Mouse (Mus musculus): ENCODE measurements around the gene Srl. TPM values are rescaled to one million over a fixed set of nuclear protein-coding genes. Genes with fewer than 3 reads are reported as not detected.
A peak's percentile ranks its signal among the peaks of the same experiment; 100 is the strongest.
"Not testable (repeated sequence)": the region's sequence is repeated elsewhere in the genome, so short reads cannot be mapped to it uniquely, and the experiment has no call there.

Gene Srl
- 1,000 to 10,000 TPM; 1,004 to 1,109 TPM for total RNA-seq (2021)

DNA sequence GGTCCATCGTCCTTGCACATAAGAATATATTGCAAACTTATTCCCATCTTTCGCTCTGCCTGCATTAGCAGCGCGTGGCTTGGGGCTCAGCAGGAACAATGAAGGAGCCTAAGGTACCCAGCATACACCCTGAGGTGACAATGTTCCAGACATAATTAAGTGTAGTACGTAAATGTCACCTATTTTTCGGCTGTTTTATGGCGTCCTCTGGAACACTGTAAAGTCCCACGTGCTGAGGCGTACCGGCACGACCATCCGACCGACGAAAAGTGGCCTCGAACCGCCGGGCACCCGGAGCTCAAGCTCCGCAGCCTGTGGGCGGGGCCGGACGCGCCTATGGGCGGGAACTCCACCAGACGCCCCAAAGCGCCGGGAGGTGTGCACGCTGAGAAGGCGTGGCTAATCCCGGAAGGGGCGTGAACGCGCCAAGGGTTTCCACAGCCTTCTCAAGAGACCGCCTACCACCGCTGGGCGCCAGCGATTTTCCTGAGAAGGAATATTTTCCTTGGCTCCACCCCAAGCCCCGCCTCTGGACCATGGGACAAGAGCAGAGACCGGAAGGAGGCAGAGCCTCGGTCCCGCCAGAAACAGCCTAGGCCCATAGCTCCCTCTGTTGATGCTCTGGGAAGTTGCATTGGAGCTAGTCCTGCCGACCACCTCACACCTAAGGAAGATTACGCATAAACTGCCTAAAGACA lies at the start of gene Srl:
TSS of gene Srl (minus strand) at position 316 of the 698 bp plus-strand sequence.
- intact Hi-C loops (cut with DNase I), result loop anchor here (1.0 to 5.0 kb wide), 3 partner anchors 53 to 225 kb away; partner anchors contain the start of gene Adcy9
- DNase-seq (ENCODE audit: low spot score), result peak; percentile 100

DNA sequence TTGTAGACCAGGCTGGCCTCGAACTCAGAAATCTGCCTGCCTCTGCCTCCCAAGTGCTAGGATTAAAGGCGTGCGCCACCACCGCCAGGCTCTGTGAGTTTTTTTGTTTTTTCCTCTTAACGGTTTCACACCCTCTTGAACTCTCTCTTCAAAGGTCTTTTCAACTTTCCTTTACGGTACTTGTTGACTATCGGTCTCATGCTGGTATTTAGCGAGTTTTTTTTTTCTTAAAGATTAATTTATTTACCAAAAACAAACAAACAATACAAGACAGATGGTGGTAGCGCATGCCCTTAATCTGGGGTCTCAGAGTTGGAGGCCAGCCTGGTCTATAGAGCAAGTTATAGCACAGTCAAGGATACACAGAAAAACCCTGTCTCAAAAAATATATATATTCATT lies 48.6 kb upstream of the Srl start:
- intact Hi-C loops (cut with DNase I), result no loop called here
- DNase-seq (ENCODE audit: low spot score), result no peak

DNA sequence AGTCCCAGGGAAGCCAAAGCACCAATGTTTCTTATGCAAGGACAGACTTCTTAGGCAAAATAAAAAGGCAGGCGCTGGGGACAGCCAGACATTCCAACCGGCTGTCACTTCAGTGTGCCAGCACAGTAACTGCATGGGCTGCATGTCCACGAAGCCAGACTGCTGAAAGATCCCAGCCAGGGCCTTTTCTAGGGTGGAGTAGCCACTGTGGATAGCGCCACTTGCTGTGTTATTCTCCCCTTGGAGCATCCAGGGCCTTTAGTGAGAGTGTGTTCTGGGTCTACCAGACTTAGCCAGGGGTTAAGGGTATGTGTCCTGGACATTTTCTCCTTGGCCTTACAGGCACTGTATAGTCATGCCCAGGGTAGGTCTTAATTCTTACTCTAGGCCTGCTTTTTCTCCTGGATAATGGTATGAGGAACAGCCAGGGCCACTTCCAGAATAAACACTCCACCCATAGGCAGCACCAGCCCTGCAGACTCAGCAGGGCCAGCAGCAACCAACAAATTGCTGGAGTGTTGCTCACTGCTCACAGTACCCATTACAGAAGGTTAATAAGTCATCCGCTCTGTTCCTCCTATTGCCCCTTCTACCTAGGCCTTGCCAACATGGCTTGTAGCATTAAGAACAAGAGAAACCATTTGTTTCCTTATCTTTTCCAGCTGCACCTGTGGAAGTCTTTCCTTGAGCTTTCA lies 46.0 kb upstream of the Srl start:
- intact Hi-C loops (cut with DNase I), result loop anchor here (2.0 kb wide), 1 partner anchor 27 kb away; no protein-coding TSS in a partner anchor
- no peak for DNase-seq (ENCODE audit: low spot score)

DNA sequence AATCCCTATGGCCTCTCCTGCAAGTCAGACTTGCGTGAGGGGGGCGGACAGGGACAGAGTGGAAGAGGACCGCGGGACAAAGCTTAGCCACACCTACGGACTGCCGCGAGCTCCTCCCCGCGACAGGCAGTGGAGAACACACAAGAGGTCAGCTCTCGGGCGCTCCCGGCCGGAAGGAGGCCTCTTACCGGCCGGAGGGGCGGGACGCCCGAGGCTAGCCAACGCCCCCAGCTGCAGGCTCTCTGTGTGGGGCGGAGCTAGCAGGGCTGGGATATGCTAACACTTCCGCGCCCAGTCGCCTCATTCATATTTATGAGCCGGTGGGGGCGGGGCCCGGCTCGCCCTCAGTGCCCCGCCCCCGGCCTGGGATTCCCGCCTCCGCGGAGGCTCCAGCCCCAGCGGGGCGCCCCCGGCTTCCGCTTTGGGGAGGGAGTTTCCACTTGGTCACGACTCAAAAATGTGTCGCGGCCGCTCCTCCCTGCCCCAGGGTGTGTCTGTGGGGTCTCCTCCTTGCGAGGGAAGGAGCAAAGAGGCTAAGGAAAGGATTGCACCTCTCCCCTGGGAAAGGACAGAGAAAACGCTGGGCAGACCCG lies 45.0 kb upstream of the Srl start:
- intact Hi-C loops (cut with DNase I), result loop anchor here (2.0 kb wide), 1 partner anchor 26 kb away; no protein-coding TSS in a partner anchor
- peak; percentile 98 for DNase-seq (ENCODE audit: low spot score)

DNA sequence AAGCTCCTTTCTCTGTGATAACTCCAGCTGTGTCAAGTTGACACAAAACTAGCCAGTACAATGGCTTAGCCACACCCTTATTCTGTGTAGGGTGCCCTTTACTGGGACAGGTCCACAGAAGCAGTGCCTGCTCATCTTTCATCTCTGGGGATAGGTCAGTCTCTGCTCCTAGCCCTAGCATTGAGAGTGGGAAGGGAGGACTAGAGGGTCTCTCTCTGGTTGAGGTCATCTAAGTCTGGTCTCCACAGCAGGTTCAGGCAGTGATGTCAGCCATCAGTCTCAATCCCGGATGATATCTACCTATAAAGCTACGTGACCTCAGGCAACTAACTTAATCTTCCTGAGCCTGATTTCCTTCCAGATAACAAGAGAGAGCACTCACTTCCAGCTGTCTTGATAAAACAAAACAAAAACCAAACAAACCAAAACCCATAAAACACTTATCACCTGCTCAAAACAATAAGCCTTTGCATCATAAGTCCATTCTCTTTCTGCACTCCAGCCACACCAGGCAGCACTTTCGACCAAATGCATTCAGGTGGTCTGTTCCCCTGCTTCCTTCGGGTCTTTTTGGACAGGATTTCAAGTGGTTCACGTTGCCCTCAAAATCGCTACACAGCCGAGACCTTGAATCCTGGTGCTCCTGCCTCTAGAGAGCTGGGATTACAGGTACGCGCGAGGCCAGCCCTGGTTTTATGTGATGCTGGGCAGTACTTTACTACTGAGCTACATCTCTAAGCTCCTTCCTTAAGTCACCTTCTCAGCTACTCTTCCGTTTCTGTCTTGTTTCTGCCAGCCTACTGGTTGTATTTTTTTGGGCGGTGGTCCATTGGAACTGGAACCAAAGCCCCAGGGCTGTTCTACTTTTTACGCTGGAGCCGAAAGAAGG lies 44.3 kb upstream of the Srl start:
- intact Hi-C loops (cut with DNase I), result loop anchor here (2.0 kb wide), 1 partner anchor 25 kb away; no protein-coding TSS in a partner anchor
- no peak for DNase-seq (ENCODE audit: low spot score)

DNA sequence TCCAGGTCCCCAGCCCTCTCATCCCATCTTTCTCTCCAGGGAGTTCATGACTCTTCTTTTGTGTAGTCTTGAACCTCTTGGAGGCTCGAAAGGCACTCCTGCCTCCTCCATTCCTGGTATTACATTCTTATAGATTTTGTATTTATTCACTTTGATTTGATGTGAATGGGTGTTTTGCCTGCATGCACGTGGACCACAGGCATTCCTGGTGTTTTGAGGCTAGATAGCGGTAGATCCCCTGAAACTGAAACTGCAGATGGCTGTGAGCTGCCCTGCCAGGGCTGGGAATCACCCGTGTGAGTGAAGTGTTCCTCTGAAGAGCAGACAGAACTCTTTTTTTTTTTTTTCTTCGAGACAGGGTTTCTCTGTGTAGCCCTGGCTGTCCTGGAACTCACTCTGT lies 42.8 kb upstream of the Srl start:
- DNase-seq (ENCODE audit: low spot score), result no peak
- intact Hi-C loops (cut with DNase I), result no loop called here

DNA sequence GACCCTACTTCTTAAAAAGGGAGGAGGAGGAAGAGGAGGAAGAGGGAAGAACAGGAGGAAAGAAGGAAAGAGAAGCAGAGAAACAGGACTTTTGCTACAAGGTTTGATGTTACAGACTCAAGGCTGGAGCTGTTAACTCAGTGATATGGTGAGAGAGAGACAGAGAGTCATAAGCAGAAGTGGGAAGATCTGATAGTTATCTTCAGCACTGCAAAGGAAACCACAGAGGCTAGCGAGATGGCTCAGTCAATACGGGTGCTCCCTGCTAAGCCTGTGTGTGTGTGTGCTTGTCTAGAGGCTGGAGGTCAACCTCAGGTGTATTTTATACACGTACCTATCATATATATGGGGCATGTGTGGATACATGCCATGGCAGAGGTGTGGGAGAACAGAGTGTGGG lies 42.2 kb upstream of the Srl start:
- intact Hi-C loops (cut with DNase I), result no loop called here
- DNase-seq (ENCODE audit: low spot score), result no peak

DNA sequence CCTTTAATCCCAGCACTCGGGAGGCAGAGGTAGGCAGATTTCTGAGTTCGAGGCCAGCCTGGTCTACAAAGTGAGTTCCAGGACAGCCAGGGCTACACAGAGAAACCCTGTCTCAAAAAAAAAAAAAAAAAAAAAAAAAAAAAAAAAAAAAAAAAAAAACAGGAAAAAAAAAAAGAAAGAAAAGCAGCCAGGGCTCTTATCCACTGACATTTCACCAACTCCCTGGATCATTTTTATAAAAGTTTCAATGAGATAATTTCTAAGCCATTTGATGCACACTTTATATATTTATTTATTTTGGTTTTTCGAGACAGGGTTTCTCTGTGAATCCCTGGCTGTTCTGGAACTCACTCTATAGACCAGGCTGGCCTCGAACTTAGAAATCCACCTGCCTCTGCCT lies 39.6 kb upstream of the Srl start:
- intact Hi-C loops (cut with DNase I); DNase-seq (ENCODE audit: low spot score): not testable (repeated sequence)

DNA sequence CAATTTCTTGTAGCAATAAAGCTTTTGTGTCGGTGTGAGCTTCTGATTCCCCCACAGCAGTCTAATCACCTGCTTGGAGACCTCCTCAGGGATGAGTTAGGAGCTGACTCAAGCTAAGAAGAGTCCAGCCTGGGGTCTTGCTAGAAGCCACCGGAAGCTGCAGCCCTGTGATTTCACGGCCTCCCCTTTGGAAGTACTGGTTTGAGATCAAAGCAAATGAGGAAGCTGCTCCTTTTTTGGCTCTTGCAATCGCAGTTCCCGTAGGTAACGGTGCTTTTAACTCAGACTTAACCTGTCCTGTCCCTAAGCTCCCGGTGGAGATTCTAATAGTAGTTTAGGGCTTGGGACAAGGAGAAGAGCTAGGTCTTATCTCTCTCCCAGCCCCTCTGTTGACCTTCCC lies 37.0 kb upstream of the Srl start:
- intact Hi-C loops (cut with DNase I), result no loop called here
- no peak for DNase-seq (ENCODE audit: low spot score)

DNA sequence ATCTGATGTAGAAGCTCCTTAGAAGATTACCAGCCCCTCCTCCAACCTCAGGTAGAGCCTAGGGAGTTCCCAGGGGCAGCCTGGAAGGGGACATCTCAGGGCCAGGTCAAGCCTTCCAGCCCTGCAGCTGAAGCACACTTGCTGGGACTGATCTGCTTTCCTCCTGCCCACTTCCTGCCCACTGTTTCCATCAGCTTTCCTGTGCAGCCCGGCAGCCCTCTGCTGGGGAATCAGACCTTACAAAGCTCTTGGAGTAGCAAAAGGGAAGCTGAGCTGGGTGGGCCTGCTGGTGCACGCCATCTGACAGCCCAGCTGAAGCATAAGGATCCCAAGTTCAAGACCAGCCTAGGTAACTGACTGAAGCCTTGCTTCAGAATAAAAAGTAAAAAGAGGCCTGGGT lies 35.3 kb upstream of the Srl start:
- intact Hi-C loops (cut with DNase I), result no loop called here
- DNase-seq (ENCODE audit: low spot score), result no peak

DNA sequence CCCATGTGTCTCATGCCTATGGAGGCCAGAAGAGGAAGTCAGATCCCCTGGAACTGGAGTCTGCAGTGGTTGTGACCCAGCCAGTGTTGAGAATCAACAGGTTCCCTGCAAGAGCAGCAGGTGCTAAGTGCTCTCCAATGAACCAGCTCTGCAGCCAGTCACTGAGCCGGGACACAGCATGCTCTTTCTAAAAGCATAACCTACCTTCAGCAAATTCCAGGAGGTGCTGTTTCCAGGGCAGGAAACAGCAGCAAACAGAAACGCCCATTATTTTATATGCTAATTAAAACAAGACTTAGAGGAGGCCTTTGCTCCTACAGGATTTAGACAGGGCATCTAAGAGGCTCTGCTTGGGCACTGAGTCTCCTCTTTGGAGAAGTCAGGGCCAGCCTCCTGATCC lies 34.4 kb upstream of the Srl start:
- no peak for DNase-seq (ENCODE audit: low spot score)
- intact Hi-C loops (cut with DNase I), result no loop called here

DNA sequence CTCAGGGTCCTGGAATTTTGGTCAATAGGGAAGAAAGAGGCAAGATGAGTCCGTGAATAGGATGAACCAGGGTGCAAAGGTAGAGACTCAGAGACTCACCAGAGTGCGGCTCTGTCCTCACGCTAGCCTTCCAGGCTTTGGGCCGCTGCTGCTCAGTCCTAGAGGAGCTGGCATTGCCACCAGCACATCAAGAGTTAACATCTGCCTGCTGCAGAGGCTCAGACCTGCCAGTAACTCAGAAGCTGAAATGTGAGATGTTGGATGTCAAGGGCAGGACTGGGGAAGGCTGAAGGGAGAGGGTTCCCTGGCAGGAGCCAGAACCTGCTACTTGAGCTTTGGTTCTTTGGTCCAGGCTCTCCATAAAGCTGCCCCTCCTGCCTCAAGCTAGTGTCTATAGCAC lies 29.1 kb upstream of the Srl start:
- intact Hi-C loops (cut with DNase I), result no loop called here
- no peak for DNase-seq (ENCODE audit: low spot score)

DNA sequence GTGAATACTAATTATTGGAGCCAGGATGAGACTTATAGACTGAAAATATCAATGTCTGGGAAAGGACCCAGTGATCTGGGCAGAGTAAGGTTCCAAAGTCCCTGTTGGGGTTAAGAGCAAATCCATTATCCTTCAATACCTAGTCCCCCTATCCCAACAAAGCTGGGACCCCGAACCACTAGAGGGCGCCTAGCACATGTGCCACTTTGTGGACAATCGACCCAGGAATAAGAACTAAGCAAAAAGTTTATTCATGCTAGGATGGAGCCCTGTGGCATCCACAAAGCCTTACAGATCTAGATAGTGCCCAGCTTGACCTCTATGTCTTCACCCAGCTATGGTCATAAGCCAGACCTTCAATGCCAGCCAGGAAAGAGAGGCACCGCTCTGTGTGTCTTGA lies 26.3 kb upstream of the Srl start:
- intact Hi-C loops (cut with DNase I), result loop anchor here (1.0 to 5.0 kb wide), 2 partner anchors 40 to 99 kb away; no protein-coding TSS in a partner anchor
- DNase-seq (ENCODE audit: low spot score), result peak; percentile 53

DNA sequence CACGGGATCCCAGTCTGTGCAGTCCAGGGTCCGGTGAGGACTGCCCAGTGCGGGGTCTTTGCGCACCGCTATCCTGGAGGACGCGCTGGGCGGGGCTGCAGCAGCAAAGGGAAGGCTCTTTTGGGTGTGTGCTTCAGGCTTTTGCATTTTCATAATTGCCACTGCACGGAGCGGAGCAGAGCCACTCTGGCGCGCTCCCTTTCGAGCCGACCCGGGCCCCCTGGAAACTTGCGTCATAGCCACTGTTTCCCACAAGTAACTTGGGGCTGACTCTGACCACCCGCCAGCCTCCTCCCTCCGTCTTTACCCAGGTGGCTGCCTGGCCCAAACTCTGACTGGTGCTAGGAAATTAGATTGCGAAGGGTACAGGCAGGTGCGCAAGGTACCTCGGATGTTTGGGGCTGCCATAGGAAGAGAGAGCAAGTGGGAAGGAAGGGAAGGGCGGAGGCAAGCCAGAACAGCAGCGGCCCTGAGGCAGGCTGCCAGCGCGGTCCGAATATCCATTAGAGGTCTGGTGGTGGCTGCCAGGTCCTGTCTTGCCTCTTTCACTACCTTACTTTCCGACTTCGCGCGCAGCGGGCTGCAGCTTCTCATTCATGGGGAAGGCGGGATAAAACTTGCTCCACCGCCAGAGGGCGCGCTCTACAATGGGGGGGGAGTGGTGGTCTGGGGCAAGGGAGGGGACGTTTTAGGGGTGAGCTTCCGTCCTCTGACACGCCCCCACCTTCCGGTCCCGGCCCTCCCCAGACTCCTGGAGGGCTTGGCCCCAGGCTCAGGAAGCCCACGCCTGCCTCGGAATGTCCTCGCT lies 18.7 kb upstream of the Srl start:
- peak; percentile 70 for DNase-seq (ENCODE audit: low spot score)
- intact Hi-C loops (cut with DNase I), result loop anchor here (2.0 kb wide), 1 partner anchor 26 kb away; no protein-coding TSS in a partner anchor

DNA sequence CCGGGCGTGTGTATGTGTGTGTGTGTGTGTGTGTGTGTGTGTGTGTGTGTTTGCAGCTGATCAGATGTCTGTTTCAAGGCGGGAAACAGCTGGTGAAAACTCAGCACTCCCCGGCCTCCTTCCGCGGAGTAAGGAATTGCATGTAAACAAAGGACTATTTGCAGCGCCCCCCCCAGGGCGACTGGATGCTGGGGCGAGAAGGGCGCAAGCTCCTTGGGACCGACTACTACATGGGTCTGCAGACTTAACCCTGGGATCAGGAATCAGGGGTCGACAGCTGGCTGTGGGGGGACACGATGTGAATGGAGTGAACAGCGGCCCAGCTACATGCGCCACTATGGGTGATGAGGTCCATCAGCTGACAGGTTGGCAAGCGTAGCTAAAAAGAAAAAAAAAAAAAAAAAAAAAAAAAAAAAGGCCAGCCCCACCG lies 18.1 kb upstream of the Srl start, which contains the start of gene Tfap4:
TSS of gene Tfap4 (minus strand) at position 140 of the 430 bp plus-strand sequence.
- DNase-seq (ENCODE audit: low spot score), result peak; percentile 82
- intact Hi-C loops (cut with DNase I), result loop anchor here (2.0 kb wide), 1 partner anchor 27 kb away; no protein-coding TSS in a partner anchor

DNA sequence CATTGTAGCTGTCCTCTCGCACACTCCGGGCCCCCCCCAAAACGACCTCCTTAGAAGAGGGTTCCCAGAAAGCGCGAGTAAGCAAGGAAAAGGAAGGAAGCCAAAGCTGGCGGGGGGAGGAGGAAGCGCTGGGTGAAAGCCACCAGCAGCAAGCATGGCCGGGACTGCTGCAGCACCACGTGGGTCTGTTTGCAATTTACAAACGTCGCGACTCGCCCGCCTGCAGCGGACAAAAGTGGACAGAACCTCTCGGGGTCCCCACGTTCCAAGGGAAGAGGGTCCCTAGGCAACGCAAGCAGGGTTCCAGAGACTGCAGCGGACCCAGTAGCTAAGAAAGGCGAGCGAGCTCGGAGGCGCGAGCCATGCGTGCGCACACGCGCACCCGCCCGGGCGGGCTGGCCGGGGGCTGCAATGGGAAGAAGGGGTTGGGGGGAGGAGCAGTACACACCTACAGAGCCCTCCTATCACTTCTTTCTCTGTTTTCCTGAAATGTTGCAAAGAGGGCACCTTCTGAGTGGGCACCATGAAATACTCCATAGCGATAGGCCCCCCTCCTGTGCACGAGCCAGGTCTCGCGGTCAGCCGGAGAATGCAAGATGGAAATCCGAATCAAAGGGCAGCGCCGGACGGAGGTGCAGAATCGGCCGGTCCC lies 17.5 kb upstream of the Srl start:
- peak; percentile 51 for DNase-seq (ENCODE audit: low spot score)
- intact Hi-C loops (cut with DNase I), result no loop called here

DNA sequence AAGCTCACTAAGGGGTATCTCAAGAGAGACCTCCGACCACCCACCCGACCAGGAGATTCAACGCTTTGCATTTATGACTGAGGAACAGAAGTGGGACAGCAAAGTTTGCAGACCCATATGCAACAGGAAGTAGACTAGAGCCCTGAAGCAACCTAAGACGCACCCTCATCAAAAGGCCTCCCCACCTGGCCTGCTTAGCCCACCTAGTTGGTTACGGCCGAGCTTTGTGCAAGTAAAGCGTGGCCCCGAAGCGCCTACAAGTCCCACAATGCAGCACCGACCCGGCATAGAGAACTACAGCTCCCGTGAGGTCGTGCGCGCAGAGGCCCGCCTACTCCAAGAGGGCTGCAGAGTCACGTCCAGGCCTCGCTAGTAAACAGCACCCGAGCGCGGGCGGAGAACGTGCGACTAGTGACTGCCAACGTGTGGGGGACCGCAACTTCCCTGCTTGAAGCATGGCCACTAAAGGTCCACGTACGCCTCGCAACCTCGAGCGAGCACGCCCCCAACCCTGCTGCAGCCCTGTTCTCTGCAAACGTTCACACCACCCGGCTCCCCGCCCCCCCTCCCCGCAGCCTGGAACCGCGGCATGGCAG lies 16.9 kb upstream of the Srl start:
- peak; percentile 78 for DNase-seq (ENCODE audit: low spot score)

DNA sequence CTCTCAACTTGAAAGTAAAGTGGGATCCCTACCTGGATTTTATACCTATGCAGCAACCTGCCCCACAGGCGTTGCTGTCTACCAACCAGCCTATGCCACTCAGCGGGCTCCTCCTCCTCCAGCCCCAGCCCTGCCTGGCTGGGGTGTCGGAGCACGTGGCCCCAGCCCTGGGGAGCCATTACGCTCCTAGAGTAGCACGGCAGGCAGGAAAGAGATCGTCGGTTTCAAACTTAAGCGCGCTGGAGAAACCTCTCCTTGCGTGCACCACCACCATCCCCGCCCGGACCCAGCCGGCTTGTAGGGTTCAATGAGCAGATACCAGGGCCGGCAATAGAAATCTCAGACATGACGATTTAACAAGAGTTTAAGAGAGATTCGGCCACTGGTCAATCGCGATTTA lies 16.3 kb upstream of the Srl start:
- DNase-seq (ENCODE audit: low spot score), result peak; percentile 30
- intact Hi-C loops (cut with DNase I), result no loop called here

More for the DNA sequence above, 16.9 kb upstream of the Srl start:
- intact Hi-C loops (cut with DNase I), result no loop called here
